Mouse (Mus musculus): ENCODE results near the gene H2-DMb2. TPM values are rescaled to one million over a fixed set of nuclear protein-coding genes. Genes with fewer than 3 reads are reported as not detected.

H2-DMb2 gene
- not detected in 2 replicates for polyA plus RNA-seq (2014; fragmentation: Nextera tagmentation; extraction: Ambion mirVana)

DNA sequence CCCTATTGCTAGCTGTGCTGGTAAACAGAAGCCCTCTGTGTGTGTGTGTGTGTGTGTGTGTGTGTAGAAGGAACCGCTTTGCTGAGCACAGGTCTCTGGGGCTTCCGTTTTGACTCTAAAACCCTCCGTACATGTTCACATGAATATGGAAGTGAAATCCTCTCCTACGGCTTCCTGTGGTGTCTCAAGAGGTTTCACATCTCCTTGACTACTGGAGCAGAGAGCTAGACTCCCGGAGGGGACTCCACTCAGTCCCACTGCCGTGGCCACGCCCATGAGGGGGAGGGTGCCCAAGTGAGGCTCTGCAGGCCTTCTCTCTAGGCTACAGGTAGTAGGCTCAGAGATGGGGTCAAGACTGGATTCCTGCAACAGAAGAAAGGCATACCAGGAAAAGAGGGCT is at the start of gene H2-DMb2:
TSS of gene H2-DMb2 (plus strand) at position 275 of the 400 bp plus-strand sequence.
- no peak for ATAC-seq (ENCODE audit: low FRiP score)
- Histone ChIP-seq H3K4me2 (replicated peaks; ENCODE audit: low read depth, low read length) (no peak within 1 kb of the TSS), H3K27me3 (ENCODE audit: control insufficient read depth, insufficient read depth, low read length) (peaks cover 19% of the 10 kb centered on the region), H3K9me3 (ENCODE audit: control insufficient read depth, low read length) (no peaks in the 10 kb centered on the region), H3K36me3 (ENCODE audit: control insufficient read depth, insufficient read depth, low read length) (no peaks in the 10 kb centered on the region), H3K4me1 (replicated peaks; ENCODE audit: control insufficient read depth, insufficient read depth, low read length) (0 out of 2 replicates have a peak, but pooled peaks cover 4% of the 10 kb centered on the region), H3K4me3 (ENCODE audit: low read depth, low read length) (no peak within 1 kb of the TSS), H3K9ac (ENCODE audit: low read depth, low read length) (no peak within 1 kb of the TSS), H3K27ac (ENCODE audit: low read depth, low read length) (no peak within 1 kb of the TSS)
- no peak for DNase-seq (ENCODE audit: low spot score)
- WGBS, result 36% methylated on average over 7 of the region's 7 CpGs

DNA sequence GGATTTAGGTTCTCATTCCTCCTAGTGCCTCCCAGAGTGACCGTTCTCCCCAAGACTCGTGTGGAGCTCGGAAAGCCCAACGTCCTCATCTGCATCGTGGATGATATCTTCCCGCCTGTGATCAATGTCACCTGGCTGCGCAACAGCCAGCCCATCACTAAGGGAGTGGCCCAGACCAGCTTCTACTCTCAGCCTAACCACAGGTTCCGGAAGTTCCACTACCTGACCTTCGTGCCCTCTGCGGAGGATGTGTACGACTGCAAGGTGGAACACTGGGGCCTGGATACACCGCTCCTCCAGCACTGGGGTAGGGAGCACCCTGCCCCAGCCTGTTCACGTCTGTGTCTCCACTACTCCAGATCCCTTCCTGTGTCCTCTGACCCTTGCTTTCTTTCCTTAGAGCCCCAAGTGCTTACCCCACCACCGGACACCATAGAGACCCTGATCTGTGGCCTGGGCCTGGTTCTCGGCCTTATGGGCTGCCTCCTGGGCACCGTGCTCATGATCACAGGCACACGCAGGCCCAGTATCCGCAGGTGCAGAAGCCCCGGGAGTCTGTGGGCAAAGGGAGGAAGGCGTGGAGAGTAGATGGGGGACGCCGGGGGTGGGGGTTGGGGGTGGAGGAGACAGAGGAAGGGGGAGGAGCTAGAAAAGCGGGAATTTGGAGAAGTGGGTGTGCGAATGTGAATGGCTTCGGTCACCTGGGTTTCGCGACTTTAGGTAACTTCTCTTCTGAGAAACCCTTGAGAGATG is 48.6 kb upstream of the H2-DMb2 start:
- Histone ChIP-seq H3K9me3 (ENCODE audit: control insufficient read depth, low read length) (no peaks in the 10 kb centered on the region), H3K4me2 (replicated peaks; ENCODE audit: low read depth, low read length) (no peak overlapping the region), H3K4me1 (replicated peaks; ENCODE audit: control insufficient read depth, insufficient read depth, low read length) (no peaks in the 10 kb centered on the region), H3K4me3 (ENCODE audit: low read depth, low read length) (no peak overlapping the region), H3K36me3 (ENCODE audit: control insufficient read depth, insufficient read depth, low read length) (no peaks in the 10 kb centered on the region), H3K9ac (ENCODE audit: low read depth, low read length) (no peak overlapping the region), H3K27me3 (ENCODE audit: control insufficient read depth, insufficient read depth, low read length) (no peaks in the 10 kb centered on the region), H3K27ac (ENCODE audit: low read depth, low read length) (no peak overlapping the region)
- WGBS, result 81% methylated on average over 27 of the region's 27 CpGs
- no peak for DNase-seq (ENCODE audit: low spot score)
- ATAC-seq (ENCODE audit: low FRiP score), result no peak

DNA sequence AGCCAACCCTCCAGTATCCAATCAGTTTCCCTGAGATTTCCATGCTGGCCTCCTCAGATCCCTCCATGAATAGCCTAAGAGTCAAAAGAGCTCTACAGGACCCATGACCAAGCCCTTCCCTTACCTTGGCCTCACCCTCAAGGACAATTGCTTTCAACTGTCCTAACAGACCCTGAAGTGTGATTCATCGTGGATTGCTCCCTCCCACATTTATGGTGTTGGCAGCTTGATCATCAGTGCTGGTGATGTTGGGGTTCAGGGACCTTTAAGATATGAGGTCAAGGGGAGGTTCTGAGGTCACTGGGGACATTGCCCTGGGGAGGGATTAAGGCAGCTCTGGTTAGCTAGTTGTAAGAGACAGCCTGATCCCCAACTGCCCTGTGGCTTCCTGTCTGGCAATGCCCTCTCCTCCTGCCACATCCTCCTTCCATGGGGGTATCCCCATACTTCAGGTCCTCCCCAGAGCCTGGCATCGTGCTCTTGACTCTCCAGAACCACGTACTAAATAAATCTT is 46.6 kb upstream of the H2-DMb2 start:
- H3K4me3 ChIP-seq (ENCODE audit: low read depth, low read length), result no peak overlapping the region
- no peaks in the 10 kb centered on the region for H3K27me3 ChIP-seq (ENCODE audit: control insufficient read depth, insufficient read depth, low read length)
- no peak overlapping the region for H3K27ac ChIP-seq (ENCODE audit: low read depth, low read length)
- H3K4me2 ChIP-seq (replicated peaks; ENCODE audit: low read depth, low read length), result no peak overlapping the region
- no peak overlapping the region for H3K9ac ChIP-seq (ENCODE audit: low read depth, low read length)
- H3K4me1 ChIP-seq (replicated peaks; ENCODE audit: control insufficient read depth, insufficient read depth, low read length), result no peaks in the 10 kb centered on the region
- no peaks in the 10 kb centered on the region for H3K9me3 ChIP-seq (ENCODE audit: control insufficient read depth, low read length)
- ATAC-seq (ENCODE audit: low FRiP score), result no peak
- no peaks in the 10 kb centered on the region for H3K36me3 ChIP-seq (ENCODE audit: control insufficient read depth, insufficient read depth, low read length)
- 85% methylated on average over 3 of the region's 3 CpGs for WGBS
- DNase-seq (ENCODE audit: low spot score), result no peak

DNA sequence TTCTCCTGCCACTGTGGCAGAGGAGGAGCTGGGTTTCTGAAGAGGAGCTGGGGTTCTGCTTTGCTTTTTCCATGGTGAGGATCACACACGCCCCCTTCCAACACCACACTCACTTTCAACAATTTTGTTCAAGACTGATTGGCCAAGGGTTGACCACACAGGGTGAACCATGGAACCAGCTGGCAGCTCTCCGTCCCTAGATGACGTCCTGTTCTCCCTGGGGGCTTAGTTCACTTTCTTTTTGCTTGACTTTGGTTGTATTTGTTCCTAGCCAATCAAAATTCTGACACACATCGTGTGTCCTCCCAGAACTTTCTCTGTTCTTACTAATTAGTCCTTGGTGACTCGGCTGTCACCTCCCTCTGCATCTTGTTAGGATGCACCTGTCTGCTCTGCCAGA is 45.8 kb upstream of the H2-DMb2 start:
- Histone ChIP-seq H3K27me3 (ENCODE audit: control insufficient read depth, insufficient read depth, low read length) (no peaks in the 10 kb centered on the region), H3K27ac (ENCODE audit: low read depth, low read length) (no peak overlapping the region), H3K4me3 (ENCODE audit: low read depth, low read length) (no peak overlapping the region), H3K9ac (ENCODE audit: low read depth, low read length) (no peak overlapping the region), H3K4me2 (replicated peaks; ENCODE audit: low read depth, low read length) (no peak overlapping the region), H3K4me1 (replicated peaks; ENCODE audit: control insufficient read depth, insufficient read depth, low read length) (no peaks in the 10 kb centered on the region), H3K36me3 (ENCODE audit: control insufficient read depth, insufficient read depth, low read length) (no peaks in the 10 kb centered on the region), H3K9me3 (ENCODE audit: control insufficient read depth, low read length) (no peaks in the 10 kb centered on the region)
- no peak for ATAC-seq (ENCODE audit: low FRiP score)
- WGBS, result 72% methylated on average over 5 of the region's 5 CpGs
- no peak for DNase-seq (ENCODE audit: low spot score)

DNA sequence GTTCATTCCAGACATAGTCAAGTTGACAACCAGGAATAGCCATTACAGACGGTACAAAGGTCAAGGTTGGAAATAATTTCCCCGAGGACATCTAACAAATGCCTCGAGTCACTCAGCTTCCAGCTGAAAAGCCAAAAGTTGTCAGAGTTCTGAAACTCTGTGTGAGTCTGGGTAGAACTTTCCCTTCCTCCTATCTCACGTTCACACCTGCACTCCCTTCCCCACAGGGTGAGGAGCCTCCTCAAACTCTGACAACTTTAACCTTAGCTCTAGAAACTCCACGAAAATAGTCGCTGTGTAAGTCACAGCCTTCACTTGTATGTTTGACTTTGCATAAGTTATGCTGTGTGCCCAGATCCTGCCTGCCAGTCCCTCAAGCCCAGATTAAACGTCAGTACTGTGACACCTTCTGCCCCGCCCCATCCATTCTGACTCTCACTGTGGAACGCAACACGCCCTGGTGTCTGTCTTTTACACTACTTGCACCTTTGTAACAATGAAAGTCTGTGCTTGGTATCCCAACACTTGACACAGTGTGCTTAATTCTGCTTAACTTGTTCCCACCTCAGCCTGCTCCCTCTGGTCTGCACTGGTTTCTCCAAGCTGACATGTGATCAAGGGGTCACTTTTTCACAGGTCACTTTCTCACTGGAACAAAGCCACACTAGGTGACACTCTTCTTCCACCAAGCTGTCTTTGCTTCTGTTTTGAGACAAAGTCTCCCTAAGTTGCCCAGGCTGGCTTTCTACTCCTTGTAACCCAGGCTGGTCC is 44.2 kb upstream of the H2-DMb2 start:
- Histone ChIP-seq H3K4me2 (replicated peaks; ENCODE audit: low read depth, low read length) (no peak overlapping the region), H3K27ac (ENCODE audit: low read depth, low read length) (no peak overlapping the region), H3K9me3 (ENCODE audit: control insufficient read depth, low read length) (no peaks in the 10 kb centered on the region), H3K36me3 (ENCODE audit: control insufficient read depth, insufficient read depth, low read length) (no peaks in the 10 kb centered on the region), H3K27me3 (ENCODE audit: control insufficient read depth, insufficient read depth, low read length) (no peaks in the 10 kb centered on the region), H3K4me1 (replicated peaks; ENCODE audit: control insufficient read depth, insufficient read depth, low read length) (no peaks in the 10 kb centered on the region), H3K4me3 (ENCODE audit: low read depth, low read length) (no peak overlapping the region), H3K9ac (ENCODE audit: low read depth, low read length) (no peak overlapping the region)
- no peak for ATAC-seq (ENCODE audit: low FRiP score)
- 64% methylated on average over 10 of the region's 10 CpGs for WGBS
- no peak for DNase-seq (ENCODE audit: low spot score)

DNA sequence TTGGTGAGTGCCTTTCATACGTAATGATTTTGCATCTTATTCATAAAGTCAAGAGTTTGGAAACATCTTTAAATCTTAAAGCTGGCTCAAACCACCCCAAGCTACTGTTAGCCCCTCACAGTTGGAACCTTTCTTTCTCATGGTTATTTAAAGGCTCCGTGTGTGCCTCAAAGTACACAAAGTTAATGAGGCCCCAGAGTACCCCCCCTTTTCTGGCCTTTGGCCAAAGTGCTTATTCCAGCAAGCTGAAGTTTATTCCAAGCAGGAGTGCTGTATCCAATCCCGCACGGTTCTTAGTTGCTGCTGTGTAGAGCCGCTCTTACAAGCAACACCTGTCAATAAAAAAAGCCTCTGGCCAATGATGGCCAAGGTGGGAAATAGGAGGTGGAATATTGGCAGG is 43.6 kb upstream of the H2-DMb2 start:
- 73% methylated on average over 5 of the region's 5 CpGs for WGBS

DNA sequence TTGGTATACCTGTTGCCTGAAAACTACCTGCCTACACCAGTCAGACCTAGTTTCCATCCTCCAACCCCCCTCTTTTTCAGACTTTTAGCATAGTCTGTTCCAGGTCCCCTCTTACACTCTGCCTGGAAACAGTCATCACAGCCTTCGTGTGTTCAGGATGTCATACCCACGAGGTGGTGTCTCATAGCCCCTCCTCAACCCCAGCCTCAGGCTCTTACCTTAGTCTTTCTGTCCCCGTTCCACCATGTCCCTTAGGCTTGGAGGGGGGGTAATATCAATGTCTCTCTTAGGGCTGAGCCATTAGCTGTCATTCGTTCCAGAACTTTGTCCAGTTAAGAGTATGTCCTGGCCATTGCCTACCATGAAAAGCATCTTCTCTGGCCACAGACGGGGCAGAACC is 41.9 kb upstream of the H2-DMb2 start:
- DNase-seq (ENCODE audit: low spot score) (no peak), ATAC-seq (ENCODE audit: low FRiP score) (0 out of 2 replicates have a peak, but pooled peaks have one; percentile 2)
- no peaks in the 10 kb centered on the region for H3K27me3 ChIP-seq (ENCODE audit: control insufficient read depth, insufficient read depth, low read length)
- no peak overlapping the region for H3K27ac ChIP-seq (ENCODE audit: low read depth, low read length)
- 34% methylated on average over 5 of the region's 5 CpGs for WGBS
- no peaks in the 10 kb centered on the region for H3K36me3 ChIP-seq (ENCODE audit: control insufficient read depth, insufficient read depth, low read length)
- no peak overlapping the region for H3K9ac ChIP-seq (ENCODE audit: low read depth, low read length)
- H3K4me3 ChIP-seq (ENCODE audit: low read depth, low read length), result no peak overlapping the region
- no peaks in the 10 kb centered on the region for H3K9me3 ChIP-seq (ENCODE audit: control insufficient read depth, low read length)
- H3K4me2 ChIP-seq (replicated peaks; ENCODE audit: low read depth, low read length), result no peak overlapping the region
- H3K4me1 ChIP-seq (replicated peaks; ENCODE audit: control insufficient read depth, insufficient read depth, low read length), result no peaks in the 10 kb centered on the region

More for the DNA sequence above, 43.6 kb upstream of the H2-DMb2 start:
- no peak overlapping the region for H3K27ac ChIP-seq (ENCODE audit: low read depth, low read length)
- no peaks in the 10 kb centered on the region for H3K27me3 ChIP-seq (ENCODE audit: control insufficient read depth, insufficient read depth, low read length)
- no peaks in the 10 kb centered on the region for H3K36me3 ChIP-seq (ENCODE audit: control insufficient read depth, insufficient read depth, low read length)
- H3K4me3 ChIP-seq (ENCODE audit: low read depth, low read length), result no peak overlapping the region
- H3K9me3 ChIP-seq (ENCODE audit: control insufficient read depth, low read length), result no peaks in the 10 kb centered on the region
- no peak overlapping the region for H3K4me2 ChIP-seq (replicated peaks; ENCODE audit: low read depth, low read length)
- no peaks in the 10 kb centered on the region for H3K4me1 ChIP-seq (replicated peaks; ENCODE audit: control insufficient read depth, insufficient read depth, low read length)
- no peak overlapping the region for H3K9ac ChIP-seq (ENCODE audit: low read depth, low read length)
- no peak for ATAC-seq (ENCODE audit: low FRiP score)
- no peak for DNase-seq (ENCODE audit: low spot score)

DNA sequence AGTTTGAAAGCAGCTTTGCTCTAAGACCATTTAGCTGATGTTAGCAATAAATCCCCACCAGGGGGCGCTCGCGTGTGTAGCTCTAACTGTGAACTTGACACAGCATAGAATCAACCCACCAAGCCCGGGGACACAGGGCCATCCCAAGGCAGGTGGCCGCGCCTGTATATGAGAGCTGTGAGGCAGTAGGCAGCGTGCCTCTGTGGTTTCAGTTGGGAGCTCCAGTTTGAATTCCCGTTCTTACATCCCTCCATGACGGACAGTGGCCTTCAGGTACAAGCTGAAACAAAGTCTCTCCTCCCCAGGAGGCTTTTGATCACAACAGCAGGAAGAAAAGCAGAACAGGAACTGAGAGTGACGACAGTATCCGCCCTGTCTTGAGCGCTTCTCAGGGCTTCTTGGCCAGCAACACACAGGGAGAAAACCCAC is 41.5 kb upstream of the H2-DMb2 start:
- peak; percentile 98 for DNase-seq (ENCODE audit: low spot score)
- WGBS, result 8% methylated on average over 12 of the region's 12 CpGs
- Histone ChIP-seq H3K4me2 (replicated peaks; ENCODE audit: low read depth, low read length) (peak overlapping the region; percentile 15; the same call in 1 of the 2 replicates), H3K4me1 (replicated peaks; ENCODE audit: control insufficient read depth, insufficient read depth, low read length) (no peaks in the 10 kb centered on the region), H3K9me3 (ENCODE audit: control insufficient read depth, low read length) (no peaks in the 10 kb centered on the region), H3K27ac (ENCODE audit: low read depth, low read length) (no peak overlapping the region), H3K4me3 (ENCODE audit: low read depth, low read length) (no peak overlapping the region; the same call in 1 of the 2 replicates), H3K9ac (ENCODE audit: low read depth, low read length) (no peak overlapping the region), H3K36me3 (ENCODE audit: control insufficient read depth, insufficient read depth, low read length) (no peaks in the 10 kb centered on the region), H3K27me3 (ENCODE audit: control insufficient read depth, insufficient read depth, low read length) (no peaks in the 10 kb centered on the region)
- peak; percentile 72 for ATAC-seq (ENCODE audit: low FRiP score)
